Mouse (Mus musculus): ENCODE results near the gene Fam189a1. TPM values are rescaled to one million over a fixed set of nuclear protein-coding genes. Genes with fewer than 3 reads are reported as not detected.

The Fam189a1 gene
- polyA plus RNA-seq, 1 experiment from 2014 or later = 0.54 TPM

- H3K36me3 ChIP-seq (ENCODE audit: control insufficient read depth, insufficient read depth, low read length) = no peaks in the 10 kb centered on the region
- no peaks in the 10 kb centered on the region for H3K27me3 ChIP-seq (ENCODE audit: control insufficient read depth, insufficient read depth, low read length)
- WGBS = 73% methylated on average over 5 of the region's 5 CpGs
- H3K27ac ChIP-seq (ENCODE audit: low read length) = no peak overlapping the region
- no peak for ATAC-seq (ENCODE audit: insufficient number of reproducible peaks, insufficient read depth, low FRiP score, low read depth)
- no peak overlapping the region for H3K9ac ChIP-seq (replicated peaks; ENCODE audit: low read depth, low read length)
- H3K4me1 ChIP-seq (ENCODE audit: control insufficient read depth, insufficient read depth, low read length) = no peaks in the 10 kb centered on the region
- no peak overlapping the region for H3K4me3 ChIP-seq (ENCODE audit: low read depth, low read length)
- H3K9me3 ChIP-seq (ENCODE audit: control insufficient read depth, low read depth, low read length) = no peaks in the 10 kb centered on the region
- H3K4me2 ChIP-seq (replicated peaks; ENCODE audit: low read depth, low read length) = no peak overlapping the region
Observed at GRCm38 (mm10) chr7:64847366-64847899, 308.9 kb downstream of the Fam189a1 start.

GRCm38 (mm10) chr7:64846061-64846460, 310.3 kb downstream of the Fam189a1 start:
- H3K9me3 ChIP-seq (ENCODE audit: control insufficient read depth, low read depth, low read length) = no peaks in the 10 kb centered on the region
- no peaks in the 10 kb centered on the region for H3K4me1 ChIP-seq (ENCODE audit: control insufficient read depth, insufficient read depth, low read length)
- H3K9ac ChIP-seq (replicated peaks; ENCODE audit: low read depth, low read length) = no peak overlapping the region
- 82% methylated on average over 3 of the region's 3 CpGs for WGBS
- no peaks in the 10 kb centered on the region for H3K36me3 ChIP-seq (ENCODE audit: control insufficient read depth, insufficient read depth, low read length)
- ATAC-seq (ENCODE audit: insufficient number of reproducible peaks, insufficient read depth, low FRiP score, low read depth) = no peak
- H3K27ac ChIP-seq (ENCODE audit: low read length) = no peak overlapping the region
- H3K4me2 ChIP-seq (replicated peaks; ENCODE audit: low read depth, low read length) = no peak overlapping the region
- no peaks in the 10 kb centered on the region for H3K27me3 ChIP-seq (ENCODE audit: control insufficient read depth, insufficient read depth, low read length)
- no peak overlapping the region for H3K4me3 ChIP-seq (ENCODE audit: low read depth, low read length)

GRCm38 (mm10) chr7:64840946-64841659, 315.3 kb downstream of the Fam189a1 start:
- ATAC-seq (ENCODE audit: insufficient number of reproducible peaks, insufficient read depth, low FRiP score, low read depth) = no peak
- no peak overlapping the region for H3K27ac ChIP-seq (ENCODE audit: low read length)
- WGBS = 80% methylated on average over 10 of the region's 10 CpGs
- H3K4me3 ChIP-seq (ENCODE audit: low read depth, low read length) = no peak overlapping the region
- H3K27me3 ChIP-seq (ENCODE audit: control insufficient read depth, insufficient read depth, low read length) = no peaks in the 10 kb centered on the region
- no peak overlapping the region for H3K9ac ChIP-seq (replicated peaks; ENCODE audit: low read depth, low read length)
- H3K9me3 ChIP-seq (ENCODE audit: control insufficient read depth, low read depth, low read length) = no peaks in the 10 kb centered on the region
- 0 out of 2 replicates have a peak, but pooled peaks cover 6% of the 10 kb centered on the region for H3K4me1 ChIP-seq (ENCODE audit: control insufficient read depth, insufficient read depth, low read length)
- H3K4me2 ChIP-seq (replicated peaks; ENCODE audit: low read depth, low read length) = no peak overlapping the region
- no peaks in the 10 kb centered on the region for H3K36me3 ChIP-seq (ENCODE audit: control insufficient read depth, insufficient read depth, low read length)

- ATAC-seq (ENCODE audit: insufficient number of reproducible peaks, insufficient read depth, low FRiP score, low read depth) = no peak
- H3K4me3 ChIP-seq (ENCODE audit: low read depth, low read length) = no peak overlapping the region
- H3K27me3 ChIP-seq (ENCODE audit: control insufficient read depth, insufficient read depth, low read length) = no peaks in the 10 kb centered on the region
- 0 out of 2 replicates have a peak overlapping the region, but pooled peaks have one; percentile 59 for H3K4me2 ChIP-seq (replicated peaks; ENCODE audit: low read depth, low read length)
- WGBS = 80% methylated on average over 1 of the region's 1 CpGs
- H3K9me3 ChIP-seq (ENCODE audit: control insufficient read depth, low read depth, low read length) = no peaks in the 10 kb centered on the region
- 0 out of 2 replicates have a peak, but pooled peaks cover 6% of the 10 kb centered on the region for H3K4me1 ChIP-seq (ENCODE audit: control insufficient read depth, insufficient read depth, low read length)
- no peak overlapping the region for H3K9ac ChIP-seq (replicated peaks; ENCODE audit: low read depth, low read length)
- no peak overlapping the region for H3K27ac ChIP-seq (ENCODE audit: low read length)
- H3K36me3 ChIP-seq (ENCODE audit: control insufficient read depth, insufficient read depth, low read length) = no peaks in the 10 kb centered on the region
Observed at GRCm38 (mm10) chr7:64840576-64840895, 315.8 kb downstream of the Fam189a1 start.

GRCm38 (mm10) chr7:64839801-64840575, 316.4 kb downstream of the Fam189a1 start:
- WGBS = 2% methylated on average over 21 of the region's 21 CpGs
- no peak overlapping the region for H3K27ac ChIP-seq (ENCODE audit: low read length)
- ATAC-seq (ENCODE audit: insufficient number of reproducible peaks, insufficient read depth, low FRiP score, low read depth) = peak; percentile 90
- peak overlapping the region; percentile 59 for H3K4me2 ChIP-seq (replicated peaks; ENCODE audit: low read depth, low read length)
- H3K36me3 ChIP-seq (ENCODE audit: control insufficient read depth, insufficient read depth, low read length) = no peaks in the 10 kb centered on the region
- no peaks in the 10 kb centered on the region for H3K9me3 ChIP-seq (ENCODE audit: control insufficient read depth, low read depth, low read length)
- 0 out of 2 replicates have a peak, but pooled peaks cover 6% of the 10 kb centered on the region for H3K4me1 ChIP-seq (ENCODE audit: control insufficient read depth, insufficient read depth, low read length)
- no peaks in the 10 kb centered on the region for H3K27me3 ChIP-seq (ENCODE audit: control insufficient read depth, insufficient read depth, low read length)
- peak overlapping the region; percentile 18 for H3K4me3 ChIP-seq (ENCODE audit: low read depth, low read length)
- no peak overlapping the region for H3K9ac ChIP-seq (replicated peaks; ENCODE audit: low read depth, low read length)

GRCm38 (mm10) chr7:64839281-64839680, 317.1 kb downstream of the Fam189a1 start:
- H3K9me3 ChIP-seq (ENCODE audit: control insufficient read depth, low read depth, low read length) = no peaks in the 10 kb centered on the region
- WGBS = 48% methylated on average over 2 of the region's 2 CpGs
- ATAC-seq (ENCODE audit: insufficient number of reproducible peaks, insufficient read depth, low FRiP score, low read depth) = 0 out of 2 replicates have a peak, but pooled peaks have one; percentile 4
- peak overlapping the region; percentile 59; the same call in 1 of the 2 replicates for H3K4me2 ChIP-seq (replicated peaks; ENCODE audit: low read depth, low read length)
- H3K4me1 ChIP-seq (ENCODE audit: control insufficient read depth, insufficient read depth, low read length) = 0 out of 2 replicates have a peak, but pooled peaks cover 6% of the 10 kb centered on the region
- no peak overlapping the region for H3K27ac ChIP-seq (ENCODE audit: low read length)
- no peaks in the 10 kb centered on the region for H3K36me3 ChIP-seq (ENCODE audit: control insufficient read depth, insufficient read depth, low read length)
- H3K9ac ChIP-seq (replicated peaks; ENCODE audit: low read depth, low read length) = no peak overlapping the region
- no peak overlapping the region for H3K4me3 ChIP-seq (ENCODE audit: low read depth, low read length)
- no peaks in the 10 kb centered on the region for H3K27me3 ChIP-seq (ENCODE audit: control insufficient read depth, insufficient read depth, low read length)

- Histone ChIP-seq H3K9ac (replicated peaks; ENCODE audit: low read depth, low read length) (no peak overlapping the region), H3K36me3 (ENCODE audit: control insufficient read depth, insufficient read depth, low read length) (no peaks in the 10 kb centered on the region), H3K9me3 (ENCODE audit: control insufficient read depth, low read depth, low read length) (no peaks in the 10 kb centered on the region), H3K27ac (ENCODE audit: low read length) (no peak overlapping the region), H3K4me3 (ENCODE audit: low read depth, low read length) (no peak overlapping the region), H3K4me1 (ENCODE audit: control insufficient read depth, insufficient read depth, low read length) (0 out of 2 replicates have a peak, but pooled peaks cover 2% of the 10 kb centered on the region), H3K27me3 (ENCODE audit: control insufficient read depth, insufficient read depth, low read length) (no peaks in the 10 kb centered on the region), H3K4me2 (replicated peaks; ENCODE audit: low read depth, low read length) (no peak overlapping the region)
- 18% methylated on average over 5 of the region's 5 CpGs for WGBS
- no peak for ATAC-seq (ENCODE audit: insufficient number of reproducible peaks, insufficient read depth, low FRiP score, low read depth)
Observed at GRCm38 (mm10) chr7:64830214-64830995, 326.0 kb downstream of the Fam189a1 start.

GRCm38 (mm10) chr7:64821081-64821480, 335.3 kb downstream of the Fam189a1 start:
- no peaks in the 10 kb centered on the region for H3K27me3 ChIP-seq (ENCODE audit: control insufficient read depth, insufficient read depth, low read length)
- WGBS = 86% methylated on average over 5 of the region's 5 CpGs
- H3K4me2 ChIP-seq (replicated peaks; ENCODE audit: low read depth, low read length) = no peak overlapping the region

More at GRCm38 (mm10) chr7:64821081-64821480, 335.3 kb downstream of the Fam189a1 start:
- Histone ChIP-seq H3K9me3 (ENCODE audit: control insufficient read depth, low read depth, low read length) (no peaks in the 10 kb centered on the region), H3K27ac (ENCODE audit: low read length) (no peak overlapping the region), H3K4me1 (ENCODE audit: control insufficient read depth, insufficient read depth, low read length) (no peaks in the 10 kb centered on the region), H3K4me3 (ENCODE audit: low read depth, low read length) (no peak overlapping the region), H3K36me3 (ENCODE audit: control insufficient read depth, insufficient read depth, low read length) (no peaks in the 10 kb centered on the region), H3K9ac (replicated peaks; ENCODE audit: low read depth, low read length) (no peak overlapping the region)
- no peak for ATAC-seq (ENCODE audit: insufficient number of reproducible peaks, insufficient read depth, low FRiP score, low read depth)
